Mouse (Mus musculus) lung, adult 2 months (tissue): Measurements from ENCODE around the gene Tenm4. TPM values are rescaled to one million over a fixed set of nuclear protein-coding genes. Genes with fewer than 3 reads are reported as not detected.

Experiments used
- DNase-seq: peaks from one replicate; pipeline ENCODE4 v3.0.0; 2022
- H3K4me1 ChIP-seq: fragments of 200-500 bp; 2 replicates; pipeline ENCODE4 v1.6.1; 2011; ENCODE audit warnings: low read length; ENCODE audit not compliant: control insufficient read depth, insufficient read depth
- H3K4me3 ChIP-seq: fragments of 200-500 bp; replicated peaks from 2 replicates; pipeline ENCODE3; 2011; ENCODE audit warnings: low read depth, mild to moderate bottlenecking, control low read depth, low read length; ENCODE audit errors: extremely low read depth
- CTCF ChIP-seq: fragments of 200-500 bp; IDR thresholded peaks from 2 replicates; pipeline ENCODE4 v1.5.1; 2011; ENCODE audit warnings: mild to moderate bottlenecking, low read length, control low read depth; ENCODE audit not compliant: insufficient read depth
- POLR2A ChIP-seq: fragments of 200-500 bp; IDR thresholded peaks from 2 replicates; pipeline ENCODE4 v1.6.1; 2011; ENCODE audit warnings: low read depth, mild to moderate bottlenecking, control low read depth, low read length, borderline replicate concordance; ENCODE audit errors: extremely low read depth
- WGBS: fragments of 180-500 bp; shearing (Covaris S2); methylation state at CpG from one replicate; pipeline ENCODE4 v1.1.7; 2018; 5-methylcytosine and 5-hydroxymethylcytosine counted together
- polyA plus RNA-seq: library from polyadenylated mRNA; depleted of rRNA; stranded (reverse); fragments of >200 nt; gene quantifications from 2 replicates; pipeline ENCODE4 v1.2.3, GENCODE M21; 2012

Gene Tenm4
- polyA plus RNA-seq, 1 experiment, result 0.98 TPM

- WGBS, result 44% methylated on average over 5 of the region's 5 CpGs
- no peak for DNase-seq
- TF ChIP-seq CTCF (no peak), POLR2A (no peak)
- no peak overlapping the region for H3K4me3 ChIP-seq
- H3K4me1 ChIP-seq, result no peaks in the 10 kb centered on the region
Measured at GRCm38 (mm10) chr7:96720465-96720864, 549.4 kb downstream of the Tenm4 start.

GRCm38 (mm10) chr7:96722796-96723195 is 551.8 kb downstream of the Tenm4 start:
- WGBS, result 48% methylated on average over 3 of the region's 3 CpGs
- Histone ChIP-seq H3K4me1 (no peaks in the 10 kb centered on the region), H3K4me3 (no peak overlapping the region)
- DNase-seq, result no peak
- TF ChIP-seq POLR2A (no peak), CTCF (no peak)

GRCm38 (mm10) chr7:96725603-96726002 is 554.6 kb downstream of the Tenm4 start:
- no peaks in the 10 kb centered on the region for H3K4me1 ChIP-seq
- DNase-seq, result no peak
- no peak overlapping the region for H3K4me3 ChIP-seq
- 93% methylated on average over 5 of the region's 5 CpGs for WGBS
- TF ChIP-seq POLR2A (no peak), CTCF (no peak)

- TF ChIP-seq POLR2A (no peak), CTCF (no peak)
- H3K4me3 ChIP-seq, result no peak overlapping the region
- WGBS, result 82% methylated on average over 1 of the region's 1 CpGs
- DNase-seq, result no peak
- H3K4me1 ChIP-seq, result no peaks in the 10 kb centered on the region
Measured at GRCm38 (mm10) chr7:96730360-96730759, 559.3 kb downstream of the Tenm4 start.

GRCm38 (mm10) chr7:96731947-96732346 is 560.9 kb downstream of the Tenm4 start:
- Histone ChIP-seq H3K4me3 (no peak overlapping the region), H3K4me1 (no peaks in the 10 kb centered on the region)
- TF ChIP-seq POLR2A (no peak), CTCF (no peak)
- 72% methylated on average over 4 of the region's 4 CpGs for WGBS
- no peak for DNase-seq

- TF ChIP-seq POLR2A (no peak), CTCF (no peak)
- no peak overlapping the region for H3K4me3 ChIP-seq
- 55% methylated on average over 7 of the region's 7 CpGs for WGBS
- no peaks in the 10 kb centered on the region for H3K4me1 ChIP-seq
- no peak for DNase-seq
Measured at GRCm38 (mm10) chr7:96734315-96735058, 563.4 kb downstream of the Tenm4 start.

GRCm38 (mm10) chr7:96740631-96741030 is 569.6 kb downstream of the Tenm4 start:
- DNase-seq, result no peak
- WGBS, result 72% methylated on average over 6 of the region's 6 CpGs
- TF ChIP-seq CTCF (no peak), POLR2A (no peak)
- Histone ChIP-seq H3K4me3 (no peak overlapping the region), H3K4me1 (no peaks in the 10 kb centered on the region)

- TF ChIP-seq POLR2A (no peak), CTCF (no peak)
- DNase-seq, result no peak
- H3K4me3 ChIP-seq, result no peak overlapping the region
- H3K4me1 ChIP-seq, result no peaks in the 10 kb centered on the region
- WGBS, result 51% methylated on average over 7 of the region's 7 CpGs
Measured at GRCm38 (mm10) chr7:96742221-96742620, 571.2 kb downstream of the Tenm4 start.

GRCm38 (mm10) chr7:96745956-96746355 is 574.9 kb downstream of the Tenm4 start:
- no peak for TF ChIP-seq CTCF
- no peak for TF ChIP-seq POLR2A
- Histone ChIP-seq H3K4me1 (no peaks in the 10 kb centered on the region), H3K4me3 (no peak overlapping the region)
- 35% methylated on average over 6 of the region's 6 CpGs for WGBS
- no peak for DNase-seq

- DNase-seq, result no peak
- Histone ChIP-seq H3K4me3 (no peak overlapping the region), H3K4me1 (no peaks in the 10 kb centered on the region)
- WGBS, result 58% methylated on average over 4 of the region's 4 CpGs
- TF ChIP-seq CTCF (no peak), POLR2A (no peak)
Measured at GRCm38 (mm10) chr7:96746706-96747105, 575.7 kb downstream of the Tenm4 start.

GRCm38 (mm10) chr7:96748538-96749045 is 577.5 kb downstream of the Tenm4 start:
- WGBS, result 80% methylated on average over 7 of the region's 7 CpGs
- Histone ChIP-seq H3K4me1 (no peaks in the 10 kb centered on the region), H3K4me3 (no peak overlapping the region)
- DNase-seq, result no peak
- TF ChIP-seq CTCF, result no peak
- no peak for TF ChIP-seq POLR2A
